Mouse (Mus musculus): ENCODE measurements around the gene Syne1.

DNA sequence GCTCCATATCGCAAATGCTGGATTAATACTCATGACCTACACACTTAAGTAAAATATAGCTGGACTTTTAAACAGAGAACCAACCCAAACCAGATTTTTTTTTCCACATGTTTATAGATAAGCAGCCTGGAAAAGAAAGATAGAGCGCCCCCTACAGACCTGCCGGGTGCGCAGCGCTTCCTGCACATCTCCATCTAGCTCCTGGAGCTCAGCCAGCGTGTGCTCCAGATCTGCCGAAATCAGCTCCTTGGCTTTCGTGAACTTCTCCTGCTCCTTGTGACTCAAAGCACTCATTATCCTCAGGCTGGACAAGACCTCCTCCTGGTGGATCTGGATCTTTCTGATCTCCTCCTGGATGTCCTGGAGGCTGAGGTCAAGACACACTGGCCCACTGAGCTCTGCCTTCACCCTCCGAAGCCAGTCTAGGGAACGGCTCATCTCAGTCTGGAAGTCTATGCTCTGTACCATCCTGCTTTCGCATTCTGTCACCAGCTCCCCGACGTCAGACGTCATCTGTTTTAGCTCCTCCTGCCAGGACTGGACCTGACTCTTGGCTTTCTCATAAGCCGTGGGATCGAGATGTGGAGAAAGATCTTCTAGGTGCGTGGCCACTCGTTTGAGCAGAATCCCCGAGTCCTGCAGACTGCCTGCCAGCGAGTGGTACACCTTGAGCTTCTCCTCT is 323.7 kb downstream of the Syne1 start:
- TF ChIP-seq ZC3H11A (IDR thresholded peaks at IDR 0.05; ENCODE audit: borderline replicate concordance, low read depth, low read length) (no peak), MAFK (IDR thresholded peaks at IDR 0.05; ENCODE audit: insufficient read depth, low read depth, low read length) (no peak), ZNF384 (IDR thresholded peaks at IDR 0.05; ENCODE audit: low read depth, low read length) (no peak), CHD2 (IDR thresholded peaks at IDR 0.05; ENCODE audit: low read depth, low read length) (no peak), HCFC1 (IDR thresholded peaks at IDR 0.05; ENCODE audit: borderline replicate concordance, insufficient read depth, low read length) (no peak)
